Mouse (Mus musculus) lung, adult 2 months (tissue): ENCODE measurements around the gene Ptprn.

ENCODE experiments used
- CTCF ChIP-seq: fragments of 200-500 bp; IDR thresholded peaks from 2 replicates; pipeline ENCODE4 v1.5.1; 2011; ENCODE audit warnings: mild to moderate bottlenecking, low read length, control low read depth; ENCODE audit not compliant: insufficient read depth
- POLR2A ChIP-seq: fragments of 200-500 bp; IDR thresholded peaks from 2 replicates; pipeline ENCODE4 v1.6.1; 2011; ENCODE audit warnings: low read depth, mild to moderate bottlenecking, control low read depth, low read length, borderline replicate concordance; ENCODE audit errors: extremely low read depth

DNA sequence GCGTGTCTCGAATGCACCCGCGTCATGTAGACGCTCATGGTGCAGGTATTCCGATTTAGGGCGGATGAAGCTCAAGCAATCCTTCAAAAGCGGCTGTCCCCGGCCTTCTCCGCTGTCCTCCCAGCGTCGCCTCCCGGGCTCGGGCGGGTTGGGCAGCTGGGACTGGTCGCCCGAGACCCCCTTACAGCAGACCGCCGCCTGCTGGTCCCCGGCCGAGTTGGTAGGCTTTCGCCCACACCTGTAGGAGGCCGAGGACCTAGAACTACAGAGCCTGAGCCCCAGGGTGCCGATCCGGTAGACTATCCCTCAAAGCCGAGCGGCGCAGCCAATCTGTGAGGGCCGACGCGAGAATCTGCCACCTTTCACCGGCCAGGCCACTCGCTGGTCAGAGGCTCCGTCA is 44.8 kb downstream of the Ptprn start, which contains the start of gene Tuba4a:
- TF ChIP-seq POLR2A (no peak), CTCF (no peak)
